Mouse (Mus musculus): ENCODE measurements around the gene Map2k2. TPM values are rescaled to one million over a fixed set of nuclear protein-coding genes. Genes with fewer than 3 reads are reported as not detected.
A peak's percentile ranks its signal among the peaks of the same experiment; 100 is the strongest.

Map2k2 gene
- polyA plus RNA-seq, 1 experiment, result 187 TPM

- H3K4me3 ChIP-seq (replicated peaks; ENCODE audit: insufficient read depth, low read depth, low read length), result no peak overlapping the region
- 0 out of 2 replicates have a peak, but pooled peaks cover 8% of the 10 kb centered on the region for H3K4me1 ChIP-seq (ENCODE audit: control insufficient read depth, insufficient read depth, low read length)
- TF ChIP-seq CTCF (IDR thresholded peaks at IDR 0.05; ENCODE audit: borderline replicate concordance, insufficient read depth, low read depth, low read length) (no peak), POLR2A (IDR thresholded peaks at IDR 0.05; ENCODE audit: borderline replicate concordance, insufficient read depth, low read length) (no peak)
- H3K27me3 ChIP-seq (ENCODE audit: control insufficient read depth, insufficient read depth, low read length), result no peaks in the 10 kb centered on the region
- 52% methylated on average over 6 of the region's 6 CpGs for WGBS
- DNase-seq, result no peak
- no peak overlapping the region for H3K27ac ChIP-seq (ENCODE audit: insufficient read depth, low read length)
Measured at GRCm38 (mm10) chr10:81151261-81151660, 45.5 kb downstream of the Map2k2 start.

GRCm38 (mm10) chr10:81152609-81153008 is 46.9 kb downstream of the Map2k2 start:
- no peaks in the 10 kb centered on the region for H3K27me3 ChIP-seq (ENCODE audit: control insufficient read depth, insufficient read depth, low read length)
- TF ChIP-seq CTCF (IDR thresholded peaks at IDR 0.05; ENCODE audit: borderline replicate concordance, insufficient read depth, low read depth, low read length), result no peak
- no peak for TF ChIP-seq POLR2A (IDR thresholded peaks at IDR 0.05; ENCODE audit: borderline replicate concordance, insufficient read depth, low read length)
- 0 out of 2 replicates have a peak, but pooled peaks cover 4% of the 10 kb centered on the region for H3K4me1 ChIP-seq (ENCODE audit: control insufficient read depth, insufficient read depth, low read length)
- no peak for DNase-seq
- H3K4me3 ChIP-seq (replicated peaks; ENCODE audit: insufficient read depth, low read depth, low read length), result no peak overlapping the region
- no peak overlapping the region for H3K27ac ChIP-seq (ENCODE audit: insufficient read depth, low read length)
- 54% methylated on average over 12 of the region's 12 CpGs for WGBS

GRCm38 (mm10) chr10:81154313-81154712 is 48.6 kb downstream of the Map2k2 start:
- TF ChIP-seq CTCF (IDR thresholded peaks at IDR 0.05; ENCODE audit: borderline replicate concordance, insufficient read depth, low read depth, low read length) (no peak), POLR2A (IDR thresholded peaks at IDR 0.05; ENCODE audit: borderline replicate concordance, insufficient read depth, low read length) (no peak)
- Histone ChIP-seq H3K27ac (ENCODE audit: insufficient read depth, low read length) (no peak overlapping the region), H3K4me1 (ENCODE audit: control insufficient read depth, insufficient read depth, low read length) (0 out of 2 replicates have a peak, but pooled peaks cover 4% of the 10 kb centered on the region), H3K27me3 (ENCODE audit: control insufficient read depth, insufficient read depth, low read length) (no peaks in the 10 kb centered on the region), H3K4me3 (replicated peaks; ENCODE audit: insufficient read depth, low read depth, low read length) (no peak overlapping the region)
- no peak for DNase-seq
- 86% methylated on average over 12 of the region's 12 CpGs for WGBS

- WGBS, result 46% methylated on average over 6 of the region's 6 CpGs
- H3K27ac ChIP-seq (ENCODE audit: insufficient read depth, low read length), result peak overlapping the region; percentile 60; the same call in 1 of the 2 replicates
- TF ChIP-seq POLR2A (IDR thresholded peaks at IDR 0.05; ENCODE audit: borderline replicate concordance, insufficient read depth, low read length), result no peak
- TF ChIP-seq CTCF (IDR thresholded peaks at IDR 0.05; ENCODE audit: borderline replicate concordance, insufficient read depth, low read depth, low read length), result no peak
- DNase-seq, result no peak
- H3K4me3 ChIP-seq (replicated peaks; ENCODE audit: insufficient read depth, low read depth, low read length), result no peak overlapping the region
- peaks cover 6% of the 10 kb centered on the region for H3K4me1 ChIP-seq (ENCODE audit: control insufficient read depth, insufficient read depth, low read length)
- H3K27me3 ChIP-seq (ENCODE audit: control insufficient read depth, insufficient read depth, low read length), result no peaks in the 10 kb centered on the region
Measured at GRCm38 (mm10) chr10:81154736-81155135, 49.0 kb downstream of the Map2k2 start.

- 83% methylated on average over 8 of the region's 8 CpGs for WGBS
- no peak for DNase-seq
- Histone ChIP-seq H3K27ac (ENCODE audit: insufficient read depth, low read length) (no peak overlapping the region), H3K4me1 (ENCODE audit: control insufficient read depth, insufficient read depth, low read length) (peaks cover 51% of the 10 kb centered on the region), H3K4me3 (replicated peaks; ENCODE audit: insufficient read depth, low read depth, low read length) (no peak overlapping the region), H3K27me3 (ENCODE audit: control insufficient read depth, insufficient read depth, low read length) (no peaks in the 10 kb centered on the region)
- TF ChIP-seq POLR2A (IDR thresholded peaks at IDR 0.05; ENCODE audit: borderline replicate concordance, insufficient read depth, low read length) (no peak), CTCF (IDR thresholded peaks at IDR 0.05; ENCODE audit: borderline replicate concordance, insufficient read depth, low read depth, low read length) (no peak)
Measured at GRCm38 (mm10) chr10:81161602-81162317, 56.0 kb downstream of the Map2k2 start.

GRCm38 (mm10) chr10:81162318-81162652 is 56.6 kb downstream of the Map2k2 start:
- 65% methylated on average over 2 of the region's 2 CpGs for WGBS
- Histone ChIP-seq H3K4me1 (ENCODE audit: control insufficient read depth, insufficient read depth, low read length) (peaks cover 51% of the 10 kb centered on the region), H3K27ac (ENCODE audit: insufficient read depth, low read length) (no peak overlapping the region), H3K4me3 (replicated peaks; ENCODE audit: insufficient read depth, low read depth, low read length) (no peak overlapping the region), H3K27me3 (ENCODE audit: control insufficient read depth, insufficient read depth, low read length) (no peaks in the 10 kb centered on the region)
- TF ChIP-seq POLR2A (IDR thresholded peaks at IDR 0.05; ENCODE audit: borderline replicate concordance, insufficient read depth, low read length) (no peak), CTCF (IDR thresholded peaks at IDR 0.05; ENCODE audit: borderline replicate concordance, insufficient read depth, low read depth, low read length) (no peak)
- no peak for DNase-seq

- WGBS, result 9% methylated on average over 8 of the region's 8 CpGs
- peak; percentile 75 to 82 for DNase-seq
- no peak for TF ChIP-seq POLR2A (IDR thresholded peaks at IDR 0.05; ENCODE audit: borderline replicate concordance, insufficient read depth, low read length)
- TF ChIP-seq CTCF (IDR thresholded peaks at IDR 0.05; ENCODE audit: borderline replicate concordance, insufficient read depth, low read depth, low read length), result no peak
- Histone ChIP-seq H3K4me1 (ENCODE audit: control insufficient read depth, insufficient read depth, low read length) (peaks cover 46% of the 10 kb centered on the region), H3K27ac (ENCODE audit: insufficient read depth, low read length) (peak overlapping the region; percentile 85), H3K27me3 (ENCODE audit: control insufficient read depth, insufficient read depth, low read length) (no peaks in the 10 kb centered on the region), H3K4me3 (replicated peaks; ENCODE audit: insufficient read depth, low read depth, low read length) (peak overlapping the region; percentile 17)
Measured at GRCm38 (mm10) chr10:81165118-81165517, 59.4 kb downstream of the Map2k2 start.
